Mouse (Mus musculus) G1E-ER4 (cell line): ENCODE measurements around the gene Lime1. TPM values are rescaled to one million over a fixed set of nuclear protein-coding genes. Genes with fewer than 3 reads are reported as not detected.

Experiments used
- GATA1 ChIP-seq: IDR thresholded peaks from one replicate; pipeline ENCODE4 v1.8.0; 2012; ENCODE audit warnings: low read length, inconsistent platforms
- polyA plus RNA-seq: library from polyadenylated mRNA; stranded (reverse); fragments of >175 nt; gene quantifications from 2 replicates; pipeline ENCODE4 v1.2.3, GENCODE M21; 2012

Gene Lime1
- polyA plus RNA-seq, 1 experiment = 17.7 TPM

DNA sequence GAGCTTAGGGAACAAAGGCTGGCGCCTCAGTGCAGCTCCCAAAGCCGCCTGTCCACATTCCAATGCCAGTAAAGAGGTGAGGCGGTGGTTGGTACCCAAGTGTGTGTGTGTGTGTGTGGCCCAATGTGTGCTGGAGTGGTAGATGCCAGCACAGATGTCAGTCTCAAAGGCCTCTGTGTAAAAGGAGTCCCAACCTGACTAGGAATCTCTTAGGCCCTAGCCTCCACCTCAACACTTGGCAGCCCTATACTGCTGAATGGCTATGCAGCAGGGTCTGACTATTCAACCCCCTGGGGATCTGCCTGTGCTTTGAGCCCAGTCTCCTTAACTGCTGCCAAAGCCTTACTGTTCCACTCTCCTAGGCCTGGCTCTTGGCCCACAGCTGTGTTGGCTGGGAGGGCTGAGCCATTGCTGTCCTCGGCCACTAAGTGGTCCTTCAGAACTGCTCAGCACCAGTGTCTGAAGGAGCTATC is 5.1 kb downstream of the Lime1 start:
- TF ChIP-seq GATA1 = no peak

DNA sequence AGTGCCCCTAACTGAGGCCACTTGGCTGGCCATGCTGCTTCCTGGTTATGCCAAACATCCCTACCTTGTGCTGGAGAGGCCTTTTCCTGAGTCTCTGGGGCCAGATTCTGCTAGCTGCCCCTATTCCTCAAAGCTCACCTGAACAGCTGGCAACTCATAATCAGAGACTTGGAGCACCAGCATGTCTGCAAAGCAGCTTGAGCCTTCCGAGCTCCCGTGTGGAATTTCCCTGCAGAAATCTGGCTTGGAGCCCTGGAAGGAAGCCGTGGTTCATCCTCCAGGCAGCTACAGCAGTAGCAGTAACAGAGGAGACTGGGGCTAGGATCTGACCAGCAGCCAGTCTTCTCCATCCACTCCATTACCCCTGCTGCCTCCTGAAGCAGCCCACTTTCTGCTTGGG is 6.0 kb downstream of the Lime1 start:
- no peak for TF ChIP-seq GATA1

- TF ChIP-seq GATA1 = no peak
Observed at GRCm38 (mm10) chr2:181386663-181387210, 6.9 kb downstream of the Lime1 start.

DNA sequence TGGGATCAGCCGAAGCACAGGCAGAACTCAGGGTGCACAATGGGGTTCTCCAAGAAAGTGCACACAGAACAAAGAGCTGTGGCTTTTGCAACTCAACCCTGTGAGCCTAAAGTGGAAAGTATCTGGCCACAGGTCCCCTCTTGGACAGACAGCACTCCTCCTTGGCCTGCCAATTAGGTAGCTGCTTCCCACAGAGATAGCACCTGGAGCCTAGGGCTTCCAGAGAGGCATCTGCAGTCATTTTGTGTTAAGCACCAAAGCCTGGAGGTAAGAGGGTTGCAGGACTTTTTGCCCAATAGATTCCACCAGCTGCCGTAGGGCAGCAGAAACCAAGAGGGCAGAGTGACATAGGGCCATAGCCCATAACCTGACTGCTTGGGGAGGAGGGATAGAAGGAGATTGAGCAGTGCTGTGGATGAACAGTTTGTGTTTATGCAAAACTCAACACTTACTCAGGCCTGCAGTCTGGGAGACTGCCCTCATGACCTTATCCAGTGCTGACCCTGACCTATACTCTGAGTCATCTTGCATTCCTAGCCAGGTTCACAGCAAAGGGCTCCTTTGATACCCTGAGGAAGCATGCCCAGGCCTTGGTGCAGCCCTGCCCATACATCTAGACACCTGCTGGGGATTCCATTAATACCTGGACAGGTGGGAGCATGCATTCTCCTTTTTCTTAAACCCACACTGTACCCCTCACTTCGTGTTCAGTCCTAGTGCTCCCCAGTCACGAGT is 10.4 kb downstream of the Lime1 start:
- no peak for TF ChIP-seq GATA1

DNA sequence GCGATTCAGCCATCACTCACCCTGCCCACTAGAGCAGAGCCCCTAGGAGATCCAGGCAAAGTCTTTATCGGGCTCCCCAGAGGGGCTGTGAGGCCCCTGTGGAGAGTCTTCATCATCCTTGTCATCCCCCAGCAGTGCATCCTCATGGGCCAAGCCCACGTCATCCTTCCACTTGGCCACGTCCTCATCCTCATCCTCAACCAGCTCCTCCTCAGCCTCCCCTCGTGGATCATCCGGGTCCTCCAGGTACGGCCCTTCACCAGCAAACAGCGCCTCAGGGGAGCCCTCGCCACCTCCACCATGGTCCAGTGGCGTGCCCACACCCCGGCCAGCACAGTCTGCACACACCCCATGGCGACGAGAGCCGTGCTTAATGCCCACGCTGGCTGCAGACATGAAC is 11.1 kb downstream of the Lime1 start:
- no peak for TF ChIP-seq GATA1

- TF ChIP-seq GATA1 = no peak
Observed at GRCm38 (mm10) chr2:181391541-181391940, 11.7 kb downstream of the Lime1 start.

GRCm38 (mm10) chr2:181392600-181393213 is 12.8 kb downstream of the Lime1 start:
- no peak for TF ChIP-seq GATA1

DNA sequence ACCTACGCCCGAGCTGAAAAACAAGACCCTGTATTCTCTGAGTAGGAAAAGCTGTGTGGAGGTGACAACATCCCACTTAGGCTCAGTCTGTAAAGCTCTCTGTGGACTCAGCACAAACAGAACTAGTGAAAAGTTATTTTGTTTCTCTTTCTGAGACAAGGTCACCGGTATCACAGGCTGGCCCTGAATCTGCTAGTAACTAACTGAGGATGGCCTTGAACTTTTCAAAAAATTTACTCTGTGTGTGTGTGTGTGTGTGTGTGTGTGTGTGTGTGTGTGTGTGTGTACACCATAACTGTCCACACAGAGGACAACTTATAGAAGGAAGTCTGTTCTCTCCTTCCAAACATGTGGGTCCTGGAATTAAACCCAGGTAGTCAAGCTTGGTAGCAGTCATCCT is 14.2 kb downstream of the Lime1 start:
- TF ChIP-seq GATA1 = no peak

- no peak for TF ChIP-seq GATA1
Observed at GRCm38 (mm10) chr2:181397207-181397761, 17.4 kb downstream of the Lime1 start.

GRCm38 (mm10) chr2:181401497-181401896 is 21.6 kb downstream of the Lime1 start:
- no peak for TF ChIP-seq GATA1

DNA sequence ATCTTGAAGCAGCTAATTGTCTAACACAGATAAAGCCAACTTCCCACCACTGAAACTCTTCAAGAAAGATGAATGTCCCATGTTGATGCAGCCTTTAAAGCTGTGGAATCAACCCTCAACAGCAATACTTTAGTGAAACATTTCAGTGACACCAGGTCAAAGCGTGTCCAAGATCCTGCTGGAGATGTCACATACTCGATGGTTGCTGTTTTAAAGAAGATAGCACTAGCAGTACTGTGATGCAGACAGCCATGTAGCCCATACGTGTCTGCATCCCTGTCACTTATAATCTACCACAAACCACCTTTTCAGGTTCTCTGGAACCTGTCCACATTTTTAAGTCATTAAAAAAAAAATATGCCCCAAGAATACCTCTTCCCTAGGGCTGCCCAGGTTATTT is 23.8 kb downstream of the Lime1 start:
- TF ChIP-seq GATA1 = no peak

DNA sequence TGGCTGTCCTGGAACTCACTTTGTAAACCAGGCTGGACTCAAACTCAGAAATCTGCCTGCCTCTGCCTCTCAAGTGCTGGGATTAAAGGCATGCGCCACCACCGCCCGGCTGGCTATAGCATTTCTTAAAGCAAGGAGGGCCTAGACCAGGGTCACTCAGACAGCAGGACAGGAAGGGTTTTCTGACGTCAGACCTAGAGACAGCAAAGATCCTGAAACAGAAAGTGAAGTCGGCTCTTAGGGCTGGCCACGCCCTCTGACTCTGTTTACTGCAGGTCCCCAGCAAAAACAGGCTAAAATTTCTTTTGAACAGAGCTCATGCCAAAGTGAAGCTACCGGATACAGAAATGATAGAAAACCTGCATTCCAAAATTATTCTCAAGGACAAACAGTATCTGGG is 29.8 kb downstream of the Lime1 start:
- no peak for TF ChIP-seq GATA1

DNA sequence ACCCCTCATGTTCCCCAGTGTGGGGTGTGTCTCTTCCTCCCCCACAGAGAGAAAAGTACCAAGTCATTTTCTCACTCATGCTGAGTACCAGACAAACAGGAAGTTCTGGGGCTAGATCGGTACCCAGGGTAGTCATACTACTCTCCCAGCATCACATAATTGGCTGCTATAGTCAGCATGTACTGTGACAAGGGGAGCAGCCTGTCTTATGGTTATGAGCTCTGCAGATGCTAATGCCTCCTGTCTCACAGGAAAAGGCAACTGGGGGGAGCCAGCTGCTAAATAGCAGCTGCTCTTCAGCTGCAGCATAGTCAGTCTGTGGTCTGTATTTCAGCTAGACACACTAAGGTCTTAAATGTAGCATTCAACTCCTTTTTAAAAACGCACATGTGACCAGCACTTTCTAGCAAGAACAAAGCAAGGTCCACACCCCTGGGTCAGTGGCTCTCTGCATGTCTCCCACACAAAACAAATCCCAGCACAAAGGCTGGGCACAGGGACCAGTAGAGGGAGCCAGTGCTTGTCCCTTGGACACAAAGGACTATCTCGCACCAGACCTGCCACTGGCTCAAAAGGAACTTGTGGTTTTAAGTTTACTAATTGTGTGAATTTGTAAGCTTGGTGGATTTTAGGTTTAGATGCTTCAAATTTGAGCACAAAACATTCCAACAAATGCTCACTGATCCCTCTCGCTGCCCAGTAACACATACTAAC is 31.0 kb downstream of the Lime1 start:
- TF ChIP-seq GATA1 = no peak

- no peak for TF ChIP-seq GATA1
Observed at GRCm38 (mm10) chr2:181413141-181413540, 33.3 kb downstream of the Lime1 start.

GRCm38 (mm10) chr2:181415945-181416344 is 36.1 kb downstream of the Lime1 start:
- no peak for TF ChIP-seq GATA1

DNA sequence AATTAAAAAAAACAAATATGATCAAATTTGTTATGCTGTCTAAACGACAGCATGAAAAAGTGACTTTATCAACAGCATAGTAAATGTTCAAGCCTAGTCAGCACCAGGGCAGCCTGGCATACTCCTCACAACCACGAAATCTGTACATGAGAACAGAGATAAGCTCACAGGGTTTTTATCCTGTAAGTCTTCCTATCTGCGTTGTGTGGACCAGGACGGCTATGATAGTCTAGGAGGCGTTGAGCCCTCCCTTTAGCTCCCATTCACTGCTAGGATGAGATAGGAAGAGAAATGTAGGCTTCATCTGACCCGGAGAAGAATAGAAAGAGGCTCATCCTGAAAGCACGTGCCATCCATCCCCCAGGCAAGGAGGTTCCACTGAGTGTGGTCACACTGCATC is 39.5 kb downstream of the Lime1 start:
- no peak for TF ChIP-seq GATA1
